Mouse (Mus musculus): Measurements from ENCODE around the gene Stt3a. TPM values are rescaled to one million over a fixed set of nuclear protein-coding genes. Genes with fewer than 3 reads are reported as not detected.

Stt3a gene
- polyA plus RNA-seq, 1 experiment from 2014 or later: 282 TPM

DNA sequence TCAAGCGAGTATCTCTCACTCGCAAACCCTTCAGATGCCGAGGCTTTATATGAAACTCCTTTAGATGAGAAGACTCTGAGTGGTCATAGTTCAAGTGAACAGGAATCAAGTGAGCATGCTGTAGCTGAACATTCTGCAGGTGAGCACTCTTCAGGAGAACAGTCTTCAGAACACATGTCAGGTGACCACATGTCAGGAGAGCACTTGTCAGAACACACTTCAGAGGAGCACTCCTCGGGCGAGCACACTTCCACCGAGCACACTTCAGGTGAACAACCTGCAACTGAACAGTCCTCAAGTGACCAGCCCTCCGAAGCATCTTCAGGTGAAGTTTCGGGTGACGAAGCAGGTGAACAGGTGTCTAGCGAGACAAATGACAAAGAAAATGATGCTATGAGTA is 73.2 kb downstream of the Stt3a start:
- Histone ChIP-seq H3K4me3 (no peak overlapping the region), H3K9me3 (no peaks in the 10 kb centered on the region), H3K4me1 (no peaks in the 10 kb centered on the region), H3K27ac (no peak overlapping the region), H3K4me2 (no peak overlapping the region), H3K36me3 (no peaks in the 10 kb centered on the region), H3K9ac (no peak overlapping the region), H3K27me3 (no peaks in the 10 kb centered on the region)
- no peak for ATAC-seq (ENCODE audit: borderline replicate concordance, extremely low read depth, low FRiP score, low TSS enrichment)
- 74% methylated on average over 10 of the region's 10 CpGs for WGBS

DNA sequence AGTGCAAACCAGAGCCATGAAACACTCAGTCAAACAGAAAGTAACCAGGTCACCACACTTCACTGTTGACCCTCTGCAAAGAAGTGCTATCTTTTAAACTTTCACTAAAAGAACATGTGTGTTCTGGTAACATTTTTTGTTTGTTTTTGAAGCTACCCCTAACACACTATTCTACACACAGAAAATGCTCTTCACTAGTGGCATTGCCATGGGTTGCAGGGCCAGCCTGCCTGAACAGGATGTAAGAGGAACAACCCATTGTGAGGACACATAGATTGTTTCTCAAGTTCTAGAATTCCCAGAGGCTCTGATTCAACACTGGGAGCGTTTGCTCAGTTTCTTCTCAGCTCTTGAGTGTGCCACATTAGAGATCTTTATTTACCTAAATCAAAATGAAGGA is 74.6 kb downstream of the Stt3a start, which contains the start of gene Acrv1:
Acrv1 (plus strand) TSS at position 301 of the 400 bp plus-strand sequence.
- Histone ChIP-seq H3K4me3 (no peak within 1 kb of the TSS), H3K9ac (no peak within 1 kb of the TSS), H3K27ac (no peak within 1 kb of the TSS), H3K4me2 (no peak within 1 kb of the TSS), H3K9me3 (no peaks in the 10 kb centered on the region), H3K36me3 (no peaks in the 10 kb centered on the region), H3K4me1 (no peaks in the 10 kb centered on the region), H3K27me3 (no peaks in the 10 kb centered on the region)
- 55% methylated on average over 1 of the region's 1 CpGs for WGBS
- no peak for ATAC-seq (ENCODE audit: borderline replicate concordance, extremely low read depth, low FRiP score, low TSS enrichment)

DNA sequence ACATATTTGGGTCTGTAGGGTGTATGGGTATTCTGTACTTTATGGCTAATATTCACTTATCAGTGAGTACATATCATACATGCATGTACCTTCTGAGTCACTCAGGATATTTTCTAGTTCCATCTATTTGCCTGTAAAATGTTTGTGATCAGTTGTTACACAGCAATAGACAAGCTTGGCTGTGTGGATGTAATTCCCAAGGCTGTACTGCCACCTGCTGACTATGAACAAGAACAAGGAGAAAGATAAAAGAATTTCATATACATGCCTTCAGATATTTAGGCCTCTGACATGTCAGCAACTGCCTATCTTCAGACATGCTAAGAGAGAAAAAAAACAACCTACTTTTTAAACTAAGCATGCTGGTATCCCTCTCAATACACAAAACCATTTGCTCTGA is 80.2 kb downstream of the Stt3a start:
- H3K4me1 ChIP-seq: no peaks in the 10 kb centered on the region
- H3K9ac ChIP-seq: no peak overlapping the region
- no peaks in the 10 kb centered on the region for H3K27me3 ChIP-seq
- no peak overlapping the region for H3K27ac ChIP-seq
- no peak overlapping the region for H3K4me2 ChIP-seq
- no peak for ATAC-seq (ENCODE audit: borderline replicate concordance, extremely low read depth, low FRiP score, low TSS enrichment)
- no peaks in the 10 kb centered on the region for H3K9me3 ChIP-seq
- no peaks in the 10 kb centered on the region for H3K36me3 ChIP-seq
- H3K4me3 ChIP-seq: no peak overlapping the region

DNA sequence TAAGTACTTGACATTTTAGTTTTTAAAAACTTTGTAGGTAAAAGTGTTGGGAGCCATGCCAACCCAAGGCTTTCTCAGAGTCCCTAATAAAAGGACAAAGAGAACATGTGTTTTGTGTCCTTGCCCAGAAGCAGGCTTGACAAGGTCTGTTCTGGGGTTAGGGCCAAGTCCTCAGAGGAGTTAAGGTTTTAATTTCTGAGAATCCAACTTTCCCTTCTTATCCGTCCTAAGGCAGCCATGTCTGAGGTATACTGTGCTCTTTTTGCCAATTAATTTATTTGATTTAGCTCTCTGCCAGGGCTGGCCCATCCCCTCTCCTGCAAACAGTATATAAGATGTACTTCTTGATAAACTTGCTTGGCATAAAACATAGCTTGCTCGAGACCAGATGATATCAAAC is 86.1 kb downstream of the Stt3a start:
- Histone ChIP-seq H3K4me1 (no peaks in the 10 kb centered on the region), H3K9ac (no peak overlapping the region)
- WGBS: 42% methylated on average over 2 of the region's 2 CpGs

More for the DNA sequence above, 86.1 kb downstream of the Stt3a start:
- Histone ChIP-seq H3K36me3 (no peaks in the 10 kb centered on the region), H3K27ac (no peak overlapping the region), H3K27me3 (no peaks in the 10 kb centered on the region), H3K9me3 (no peaks in the 10 kb centered on the region), H3K4me3 (no peak overlapping the region), H3K4me2 (no peak overlapping the region)
- ATAC-seq (ENCODE audit: borderline replicate concordance, extremely low read depth, low FRiP score, low TSS enrichment): no peak

Other genes with a start within 250 kb of the Stt3a start
- gene Gm5615, start 225.7 kb downstream of the Stt3a start, polyA plus RNA-seq (2015; fragmentation: Nextera tagmentation; extraction: Ambion mirVana): not detected in 2 replicates
- gene Gm17689, start 185.0 kb downstream of the Stt3a start, polyA plus RNA-seq (2015; fragmentation: Nextera tagmentation; extraction: Ambion mirVana): not detected in 2 replicates
- not detected in 2 replicates for gene A630095E13Rik, start 124.3 kb downstream of the Stt3a start, polyA plus RNA-seq (2015; fragmentation: Nextera tagmentation; extraction: Ambion mirVana)
- 0.05 TPM in 1 of 2 replicates, not detected in the other for gene Acrv1, start 74.5 kb downstream of the Stt3a start, polyA plus RNA-seq (2015; fragmentation: Nextera tagmentation; extraction: Ambion mirVana)
- gene Chek1, start 40.6 kb downstream of the Stt3a start, polyA plus RNA-seq (2015; fragmentation: Nextera tagmentation; extraction: Ambion mirVana): 36.3 and 36.8 TPM in 2 replicates
- 102 and 106 TPM in 2 replicates for gene Ei24, start 29.7 kb upstream of the Stt3a start, polyA plus RNA-seq (2015; fragmentation: Nextera tagmentation; extraction: Ambion mirVana)
- 3.1 and 3.8 TPM in 2 replicates for gene Fez1, start 54.2 kb upstream of the Stt3a start, polyA plus RNA-seq (2015; fragmentation: Nextera tagmentation; extraction: Ambion mirVana)

All from lung, embryonic 15.5 days (tissue).